Mouse (Mus musculus) heart, embryonic 11.5 days (tissue): Measurements from ENCODE around the gene Bicdl1. TPM values are rescaled to one million over a fixed set of nuclear protein-coding genes. Genes with fewer than 3 reads are reported as not detected.
A peak's percentile ranks its signal among the peaks of the same experiment; 100 is the strongest.

Experiments used
- ATAC-seq: fragments of 200-750 bp; cut with Nextera tagmentation; replicated peaks from 2 replicates; pipeline ENCODE4 v1.8.0; 2017; ENCODE audit warnings: moderate library complexity; ENCODE audit not compliant: insufficient number of reproducible peaks, low FRiP score, low TSS enrichment
- H3K27ac ChIP-seq: fragments of 300-500 bp; sonication (generic); 2 replicates; pipeline ENCODE4 v1.5.1; 2014; ENCODE audit warnings: mild to moderate bottlenecking, low read depth, low read length
- H3K27me3 ChIP-seq: fragments of 300-500 bp; sonication (generic); 2 replicates; pipeline ENCODE4 v1.6.1; 2014; ENCODE audit warnings: mild to moderate bottlenecking, low read length, mixed read lengths; ENCODE audit not compliant: control insufficient read depth, insufficient read depth
- H3K36me3 ChIP-seq: fragments of 300-500 bp; sonication (generic); 2 replicates; pipeline ENCODE4 v1.6.1; 2014; ENCODE audit warnings: mild to moderate bottlenecking, low read length, moderate library complexity, mixed read lengths; ENCODE audit not compliant: control insufficient read depth, insufficient read depth
- H3K4me1 ChIP-seq: fragments of 300-500 bp; sonication (generic); 2 replicates; pipeline ENCODE4 v1.6.1; 2014; ENCODE audit warnings: low read length; ENCODE audit not compliant: control insufficient read depth, insufficient read depth
- H3K4me2 ChIP-seq: fragments of 300-500 bp; sonication (generic); 2 replicates; pipeline ENCODE4 v1.6.1; 2014; ENCODE audit warnings: mild to moderate bottlenecking, moderate library complexity
- H3K4me3 ChIP-seq: fragments of 300-500 bp; sonication (generic); 2 replicates; pipeline ENCODE4 v1.5.1; 2014; ENCODE audit warnings: low read depth, low read length
- H3K9ac ChIP-seq: fragments of 300-500 bp; sonication (generic); 2 replicates; pipeline ENCODE4 v1.6.1; 2014; ENCODE audit warnings: mild to moderate bottlenecking, low read depth, low read length, moderate library complexity
- H3K9me3 ChIP-seq: fragments of 300-500 bp; sonication (generic); replicated peaks from 2 replicates; pipeline ENCODE4 v1.6.1; 2016; ENCODE audit warnings: low read length; ENCODE audit not compliant: control insufficient read depth
- WGBS: fragments of 180-500 bp; shearing (Covaris S2); extraction: QIAGEN DNeasy Blood & Tissue Kit; methylation state at CpG from one replicate; pipeline ENCODE4 v1.1.7; 2014; ENCODE audit not compliant: insufficient replicate concordance; 5-methylcytosine and 5-hydroxymethylcytosine counted together
- polyA plus RNA-seq: library from polyadenylated mRNA; unstranded; fragments of >200 nt; fragmentation: Nextera tagmentation; extraction: Ambion mirVana; gene quantifications from 2 replicates; pipeline ENCODE4 v1.2.1, GENCODE M21; 2014

The Bicdl1 gene
- polyA plus RNA-seq, 1 experiment from 2014 or later = 6.6 TPM

DNA sequence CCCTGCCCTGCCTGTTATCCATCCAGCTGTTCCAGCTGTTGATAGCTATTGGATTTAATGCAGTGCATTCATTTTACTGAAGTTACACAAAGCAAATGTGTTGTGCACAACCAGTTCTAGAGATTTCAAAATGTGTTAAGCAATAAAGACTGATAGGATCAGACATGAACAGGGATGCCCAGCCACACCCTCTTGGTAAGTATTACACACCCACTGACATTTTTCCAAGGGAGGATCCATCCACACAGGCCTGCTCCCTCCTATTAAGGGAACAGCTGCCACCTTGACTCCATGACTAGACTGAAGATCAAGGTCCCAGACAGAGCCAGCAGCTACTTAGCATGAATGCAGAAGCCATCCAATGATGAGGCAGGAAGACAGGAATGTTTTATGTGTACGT, 74.2 kb downstream of the Bicdl1 start:
- Histone ChIP-seq H3K4me1 (no peaks in the 10 kb centered on the region), H3K27ac (no peak overlapping the region), H3K4me2 (no peak overlapping the region), H3K36me3 (no peaks in the 10 kb centered on the region), H3K9me3 (no peaks in the 10 kb centered on the region), H3K4me3 (no peak overlapping the region), H3K27me3 (no peaks in the 10 kb centered on the region), H3K9ac (no peak overlapping the region)
- ATAC-seq = no peak
- 88% methylated on average over 1 of the region's 1 CpGs for WGBS

DNA sequence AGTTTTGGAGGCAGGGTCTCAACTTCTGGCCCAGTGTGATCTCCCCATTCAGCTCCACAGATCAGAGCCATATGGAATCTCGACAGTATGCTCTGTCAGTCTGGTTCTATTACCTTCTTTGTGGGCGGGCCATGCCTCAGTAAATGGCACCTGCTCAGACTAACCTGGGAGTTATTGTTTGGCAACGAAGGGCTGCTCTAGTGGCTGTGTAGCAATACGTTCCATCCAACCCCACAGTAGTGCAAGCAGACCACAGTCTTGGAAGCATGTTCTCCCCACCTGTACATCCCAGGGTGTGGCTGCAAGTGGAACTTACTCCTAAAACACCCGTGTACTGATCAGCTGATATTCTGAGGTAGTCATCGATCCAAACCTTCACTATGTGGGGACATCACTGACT, 74.7 kb downstream of the Bicdl1 start:
- no peak for ATAC-seq
- Histone ChIP-seq H3K4me3 (no peak overlapping the region), H3K9me3 (no peaks in the 10 kb centered on the region), H3K4me1 (peaks cover 3% of the 10 kb centered on the region; the same call in 1 of the 2 replicates), H3K27ac (no peak overlapping the region), H3K27me3 (no peaks in the 10 kb centered on the region), H3K36me3 (no peaks in the 10 kb centered on the region), H3K9ac (no peak overlapping the region), H3K4me2 (no peak overlapping the region)
- 76% methylated on average over 6 of the region's 6 CpGs for WGBS

GRCm38 (mm10) chr5:115653776-115654175, 77.6 kb downstream of the Bicdl1 start:
- Histone ChIP-seq H3K4me1 (peaks cover 3% of the 10 kb centered on the region; the same call in 1 of the 2 replicates), H3K36me3 (no peaks in the 10 kb centered on the region), H3K9ac (no peak overlapping the region), H3K4me2 (no peak overlapping the region), H3K27me3 (no peaks in the 10 kb centered on the region), H3K9me3 (no peaks in the 10 kb centered on the region), H3K4me3 (no peak overlapping the region), H3K27ac (no peak overlapping the region)
- no peak for ATAC-seq
- WGBS = 91% methylated on average over 12 of the region's 12 CpGs

DNA sequence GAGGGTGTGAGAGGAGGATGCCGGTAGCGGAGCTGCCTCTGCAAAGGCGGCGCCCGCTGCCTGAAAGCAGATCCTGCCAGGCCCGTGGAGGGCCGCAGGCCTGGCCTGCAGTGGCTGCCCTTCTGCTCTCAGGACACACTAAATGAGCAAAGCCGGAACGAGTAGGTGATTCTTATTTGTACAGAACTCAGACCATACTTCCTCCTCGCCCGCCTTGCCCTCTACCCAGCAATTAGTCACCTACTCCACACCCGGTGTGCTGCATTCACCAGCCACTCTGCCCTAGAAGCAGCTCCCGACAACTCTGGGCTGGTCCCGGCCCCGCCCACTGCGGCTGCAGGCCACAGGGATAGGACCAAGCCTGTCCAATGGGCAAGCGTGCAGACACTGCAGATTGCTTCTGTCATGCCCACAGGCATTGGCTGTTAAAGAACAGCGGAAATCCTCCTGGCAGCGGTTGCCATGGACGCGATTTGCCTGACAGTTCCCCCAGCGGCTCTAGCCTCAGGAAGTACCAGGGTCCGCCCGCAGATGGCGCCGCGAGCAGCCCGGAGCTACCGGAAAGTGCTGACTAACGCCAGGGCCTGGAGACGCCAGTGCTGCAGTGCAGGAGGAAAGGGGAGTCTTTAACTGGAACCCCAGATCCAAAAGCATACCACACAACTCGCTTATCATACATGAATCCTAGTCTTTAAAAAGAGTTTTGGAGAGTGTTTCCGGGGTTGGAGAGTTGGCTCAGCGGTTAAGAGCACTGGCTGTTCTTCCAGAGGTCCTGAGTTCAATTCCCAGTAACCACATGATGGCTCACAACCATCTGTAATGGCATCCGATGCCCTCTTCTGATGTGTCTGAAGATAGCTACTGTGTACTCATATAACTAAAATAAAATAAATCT, 78.5 kb downstream of the Bicdl1 start:
- no peaks in the 10 kb centered on the region for H3K9me3 ChIP-seq
- ATAC-seq = peak; percentile 98
- peaks cover 3% of the 10 kb centered on the region; the same call in 1 of the 2 replicates for H3K4me1 ChIP-seq
- peak overlapping the region; percentile 46 for H3K4me3 ChIP-seq
- H3K27me3 ChIP-seq = no peaks in the 10 kb centered on the region
- peak overlapping the region; percentile 66; the same call in 1 of the 2 replicates for H3K27ac ChIP-seq
- 3% methylated on average over 35 of the region's 35 CpGs for WGBS
- no peaks in the 10 kb centered on the region for H3K36me3 ChIP-seq
- peak overlapping the region; percentile 69 for H3K4me2 ChIP-seq
- H3K9ac ChIP-seq = peak overlapping the region; percentile 72

- 87% methylated on average over 10 of the region's 10 CpGs for WGBS
- no peak overlapping the region for H3K4me3 ChIP-seq
- ATAC-seq = no peak
- peak overlapping the region; percentile 69; the same call in 1 of the 2 replicates for H3K4me2 ChIP-seq
- H3K27me3 ChIP-seq = no peaks in the 10 kb centered on the region
- peaks cover 3% of the 10 kb centered on the region; the same call in 1 of the 2 replicates for H3K4me1 ChIP-seq
- no peak overlapping the region; the same call in 1 of the 2 replicates for H3K9ac ChIP-seq
- H3K27ac ChIP-seq = no peak overlapping the region
- H3K9me3 ChIP-seq = no peaks in the 10 kb centered on the region
- no peaks in the 10 kb centered on the region for H3K36me3 ChIP-seq
Observed at GRCm38 (mm10) chr5:115651821-115652220, 79.6 kb downstream of the Bicdl1 start.

DNA sequence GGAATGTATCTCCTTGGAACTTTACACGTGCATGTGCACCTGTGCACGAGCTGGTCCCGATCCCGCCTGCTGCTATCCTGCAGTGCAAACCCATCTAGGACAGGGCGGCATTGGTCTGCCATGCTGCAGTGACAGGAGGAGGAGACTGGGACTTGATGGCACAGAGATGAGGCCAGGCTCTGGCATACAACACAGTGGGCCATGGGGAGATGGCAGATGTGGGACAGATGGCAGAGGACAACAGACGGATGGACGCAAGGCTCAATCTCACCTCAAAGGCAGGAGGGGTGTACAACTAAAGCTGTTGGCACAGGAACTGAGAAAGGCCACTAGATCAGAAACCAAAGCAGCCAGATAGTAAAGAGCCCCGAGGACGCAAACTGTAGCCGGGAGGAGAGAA, 80.5 kb downstream of the Bicdl1 start:
- Histone ChIP-seq H3K4me1 (peaks cover 3% of the 10 kb centered on the region; the same call in 1 of the 2 replicates), H3K9me3 (no peaks in the 10 kb centered on the region), H3K27ac (no peak overlapping the region), H3K27me3 (no peaks in the 10 kb centered on the region), H3K9ac (no peak overlapping the region), H3K36me3 (peaks cover 5% of the 10 kb centered on the region), H3K4me2 (no peak overlapping the region), H3K4me3 (no peak overlapping the region)
- 89% methylated on average over 10 of the region's 10 CpGs for WGBS
- ATAC-seq = no peak

GRCm38 (mm10) chr5:115649699-115650098, 81.7 kb downstream of the Bicdl1 start:
- no peaks in the 10 kb centered on the region for H3K27me3 ChIP-seq
- H3K4me3 ChIP-seq = no peak overlapping the region
- peaks cover 15% of the 10 kb centered on the region for H3K36me3 ChIP-seq
- ATAC-seq = no peak
- H3K4me2 ChIP-seq = no peak overlapping the region
- peaks cover 3% of the 10 kb centered on the region; the same call in 1 of the 2 replicates for H3K4me1 ChIP-seq
- no peaks in the 10 kb centered on the region for H3K9me3 ChIP-seq
- WGBS = 88% methylated on average over 8 of the region's 8 CpGs
- no peak overlapping the region for H3K9ac ChIP-seq
- no peak overlapping the region for H3K27ac ChIP-seq

- Histone ChIP-seq H3K9me3 (no peaks in the 10 kb centered on the region), H3K4me3 (no peak overlapping the region), H3K27ac (no peak overlapping the region), H3K9ac (no peak overlapping the region), H3K36me3 (peaks cover 22% of the 10 kb centered on the region), H3K27me3 (no peaks in the 10 kb centered on the region), H3K4me2 (no peak overlapping the region), H3K4me1 (peaks cover 3% of the 10 kb centered on the region; the same call in 1 of the 2 replicates)
- WGBS = 63% methylated on average over 3 of the region's 3 CpGs
- no peak for ATAC-seq
Observed at GRCm38 (mm10) chr5:115648876-115649275, 82.5 kb downstream of the Bicdl1 start.
